Mouse (Mus musculus) layer of hippocampus, adult 9-11 months (tissue): ENCODE results near the gene Acy3.

Experiments
- DNase-seq: peaks from one replicate; pipeline ENCODE4 v3.0.0; 2022

Gene Acy3

DNA sequence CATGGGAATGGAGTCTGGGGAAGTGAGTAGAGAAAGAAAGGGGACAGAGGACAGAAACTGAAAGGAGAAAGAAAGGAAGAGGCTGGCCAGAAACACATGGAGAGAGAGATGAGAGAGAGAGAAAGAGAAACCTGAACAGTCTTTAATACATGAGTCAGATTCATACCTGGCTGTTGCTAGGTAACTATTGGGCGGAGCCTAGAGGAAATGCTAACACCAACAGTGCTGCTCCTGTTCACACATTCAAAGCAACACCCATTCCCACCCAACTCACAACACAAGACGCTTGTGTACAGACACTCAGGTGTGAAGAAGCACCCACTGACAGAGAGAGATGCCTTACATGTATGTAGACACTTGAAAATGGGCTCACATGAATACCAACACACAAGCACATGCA lies 10.5 kb upstream of the Acy3 start:
- no peak for DNase-seq

DNA sequence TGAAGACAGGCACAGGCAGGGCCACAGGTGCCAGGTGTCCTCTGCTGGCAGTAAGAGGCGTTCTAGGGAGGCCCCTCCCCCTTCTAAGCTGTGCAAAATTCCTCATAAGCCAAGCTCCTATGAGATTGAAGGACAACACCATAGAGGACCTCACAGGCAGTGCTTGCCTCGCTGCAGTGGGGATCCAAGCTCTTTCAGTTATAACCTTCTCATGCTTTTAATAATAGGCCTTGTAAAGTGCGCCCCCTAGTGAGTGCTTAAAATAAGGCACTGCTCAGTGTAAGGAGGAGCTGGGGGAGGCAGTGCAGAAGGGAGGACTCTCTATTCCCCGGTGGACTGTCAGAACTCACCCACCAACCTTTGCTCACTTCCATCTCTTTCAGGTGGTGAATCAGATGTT lies 6.1 kb upstream of the Acy3 start:
- peak; percentile 85 for DNase-seq

DNA sequence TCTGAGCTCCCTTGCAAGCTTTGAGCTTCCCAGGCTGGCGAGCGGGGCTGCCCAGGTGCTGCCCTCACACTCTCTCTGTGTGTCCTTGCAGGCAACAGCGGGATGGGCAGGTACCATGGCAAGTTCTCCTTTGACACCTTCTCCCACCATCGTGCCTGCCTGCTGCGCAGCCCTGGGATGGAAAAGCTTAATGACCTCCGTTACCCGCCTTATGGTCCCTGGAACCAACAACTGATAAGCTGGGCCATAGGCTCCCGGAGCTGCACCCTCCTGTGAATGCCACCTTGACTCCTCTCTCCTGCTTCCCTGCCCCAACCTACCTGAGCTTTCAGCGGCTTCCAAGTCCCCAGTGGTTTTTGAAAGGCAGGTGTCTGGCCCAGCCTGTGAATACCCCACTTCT lies 5.5 kb upstream of the Acy3 start:
- no peak for DNase-seq

DNA sequence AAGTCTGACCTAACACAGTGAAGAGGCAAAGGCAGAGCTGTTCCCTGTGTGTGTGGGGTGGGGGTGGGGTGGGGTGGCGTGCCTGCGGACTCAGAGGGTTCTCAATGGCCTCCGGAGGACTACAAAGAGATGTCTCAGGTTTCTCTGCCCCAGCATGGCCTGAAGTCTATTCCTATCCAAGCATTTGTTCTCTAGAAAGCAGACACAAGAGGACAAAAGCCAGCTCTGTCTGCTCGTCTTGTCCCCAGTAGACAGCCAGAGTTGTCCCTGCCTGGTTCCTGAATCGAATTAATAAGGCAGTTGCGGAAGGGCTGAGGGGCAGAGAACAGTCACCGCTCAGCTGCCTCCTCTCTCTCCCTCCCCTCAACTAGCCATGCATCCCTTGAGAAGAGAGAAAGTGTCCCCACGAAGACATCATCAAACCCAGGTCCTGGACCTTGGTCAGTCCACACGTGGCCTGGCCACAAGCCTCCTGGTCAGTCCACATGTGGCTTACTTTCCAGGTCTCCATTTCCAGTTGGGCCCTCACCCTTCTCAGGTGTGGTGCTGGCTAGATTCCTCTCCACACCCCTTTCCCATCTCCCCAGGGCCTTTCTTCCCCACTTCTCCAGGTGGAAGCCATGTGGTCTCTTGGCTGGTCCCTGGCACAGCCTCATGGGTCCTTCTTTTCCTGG lies 2.7 kb upstream of the Acy3 start:
- DNase-seq, result peak; percentile 52

- no peak for DNase-seq
Observed at GRCm38 (mm10) chr19:3985261-3985681, 1.1 kb upstream of the Acy3 start.

GRCm38 (mm10) chr19:3988066-3988465 lies 1.7 kb downstream of the Acy3 start:
- DNase-seq, result no peak

DNA sequence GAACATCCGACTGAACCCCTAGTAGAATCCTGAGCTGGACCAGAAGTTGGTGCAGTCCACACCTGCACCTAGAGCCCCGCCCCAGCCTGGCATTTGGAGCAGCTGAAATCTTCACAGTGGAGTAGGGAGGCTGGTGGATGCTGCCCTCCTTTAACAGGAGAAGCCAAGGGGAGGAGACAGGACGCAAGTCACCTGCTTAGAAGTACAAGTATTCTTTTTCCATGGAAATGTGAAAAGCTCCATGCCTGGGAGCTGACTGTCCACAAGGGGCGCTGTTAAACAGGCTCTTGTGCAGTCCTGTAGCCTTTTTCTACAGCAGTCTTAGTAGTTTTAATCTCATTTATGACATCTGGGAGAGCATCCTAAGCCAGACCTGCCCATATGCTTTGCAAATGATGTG lies 2.4 kb downstream of the Acy3 start:
- DNase-seq, result no peak

DNA sequence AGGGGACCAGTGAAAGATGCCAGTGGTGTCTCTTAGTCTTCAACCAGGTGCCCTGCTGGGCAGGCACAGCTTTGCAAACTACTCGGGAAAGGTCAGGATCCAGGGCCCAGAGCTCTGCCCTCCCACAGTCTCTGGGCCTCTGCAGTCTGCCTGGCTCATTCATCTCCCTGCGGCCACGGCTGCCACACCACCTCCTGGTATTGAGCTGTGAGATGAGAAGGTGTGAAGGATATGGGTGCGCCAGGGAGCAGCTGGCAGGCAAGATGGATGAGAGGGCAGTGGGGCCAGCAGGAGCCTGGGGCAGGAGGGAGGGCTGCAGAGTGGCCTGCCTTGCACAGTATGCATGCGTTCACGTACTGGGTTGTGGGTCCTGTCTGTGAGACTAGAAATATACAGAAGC lies 4.4 kb downstream of the Acy3 start:
- no peak for DNase-seq

- DNase-seq, result no peak
Observed at GRCm38 (mm10) chr19:3991562-3991961, 5.2 kb downstream of the Acy3 start.

- DNase-seq, result no peak
Observed at GRCm38 (mm10) chr19:3991966-3992365, 5.6 kb downstream of the Acy3 start.

DNA sequence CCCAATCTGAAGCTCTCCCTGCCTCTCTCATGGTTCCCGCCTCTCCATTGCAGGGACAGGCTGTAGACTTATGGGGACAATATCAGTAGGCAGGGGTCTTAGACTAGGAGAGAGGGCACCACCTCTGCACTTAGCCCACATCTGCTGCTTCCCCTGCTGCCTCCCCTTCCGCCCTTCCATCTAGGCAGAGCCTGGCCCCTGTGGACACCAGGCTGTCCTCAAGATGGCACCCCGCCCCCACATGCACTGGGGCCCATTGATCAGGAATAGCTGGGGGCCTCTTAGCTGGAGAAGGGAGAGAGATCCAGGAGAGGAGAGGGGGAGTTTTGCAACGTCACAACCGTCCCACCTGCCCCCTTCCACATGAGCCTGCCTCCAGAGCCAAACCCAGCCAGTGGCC lies 6.0 kb downstream of the Acy3 start, which contains the start of gene Tbx10:
Tbx10 (plus strand) TSS at position 337 of the 400 bp plus-strand sequence.
- no peak for DNase-seq

- DNase-seq, result no peak
Observed at GRCm38 (mm10) chr19:3994932-3995331, 8.6 kb downstream of the Acy3 start.

DNA sequence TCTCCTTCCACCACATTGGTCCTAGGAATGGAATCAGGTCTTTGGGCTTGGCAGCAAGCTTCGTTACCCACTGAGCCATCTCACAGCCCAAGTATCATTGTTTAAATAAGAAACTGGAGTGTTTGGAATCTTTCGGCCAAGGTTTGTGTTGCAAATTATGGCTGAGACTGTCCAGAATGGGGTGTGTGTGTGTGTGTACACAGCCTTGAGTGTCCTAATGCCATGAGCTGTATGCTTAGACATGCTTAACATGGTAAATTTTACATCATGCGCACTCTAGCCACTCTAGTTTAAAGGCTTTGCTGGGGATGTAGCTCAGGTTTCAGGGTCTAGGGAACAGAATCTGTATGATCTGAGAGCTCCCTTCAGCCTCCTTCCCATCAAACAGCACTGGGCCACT lies 9.1 kb downstream of the Acy3 start:
- DNase-seq, result no peak

DNA sequence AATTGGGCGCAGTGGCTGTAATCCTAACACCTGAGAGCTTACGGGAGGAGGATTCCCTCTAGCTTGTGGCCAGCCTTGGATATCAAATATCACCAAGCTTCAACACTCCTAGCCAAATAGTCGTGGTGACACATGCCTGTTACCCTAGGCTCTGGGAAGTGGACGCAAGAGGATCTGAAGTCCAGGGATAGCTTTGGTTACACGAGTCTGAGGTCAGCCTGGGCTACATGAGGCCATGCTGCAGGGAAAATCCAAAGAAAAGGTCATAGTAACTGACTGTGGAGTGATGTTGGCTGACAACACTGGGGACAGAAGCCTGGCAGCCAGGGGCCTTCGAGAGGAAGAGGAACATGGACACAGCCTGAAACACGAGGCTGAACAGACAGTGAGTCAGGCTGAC lies 9.7 kb downstream of the Acy3 start:
- DNase-seq, result no peak

- no peak for DNase-seq
Observed at GRCm38 (mm10) chr19:3996747-3997146, 10.4 kb downstream of the Acy3 start.

DNA sequence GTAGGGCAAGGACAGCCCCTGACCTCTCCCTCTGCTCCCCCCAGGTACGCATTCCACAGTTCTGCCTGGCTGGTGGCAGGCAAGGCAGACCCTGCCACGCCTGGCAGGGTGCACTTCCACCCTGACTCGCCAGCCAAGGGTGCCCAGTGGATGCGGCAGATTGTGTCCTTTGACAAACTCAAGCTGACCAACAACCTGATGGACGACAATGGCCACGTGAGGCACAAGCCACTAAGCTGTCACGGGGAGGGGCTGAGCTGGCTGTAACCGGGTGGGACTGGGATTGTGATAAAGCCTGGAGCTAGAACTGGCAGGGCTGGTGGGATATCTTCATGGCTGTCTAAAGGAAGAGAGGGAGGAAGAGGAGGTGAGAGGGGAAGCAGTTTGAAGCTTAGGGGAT lies 10.9 kb downstream of the Acy3 start:
- no peak for DNase-seq

DNA sequence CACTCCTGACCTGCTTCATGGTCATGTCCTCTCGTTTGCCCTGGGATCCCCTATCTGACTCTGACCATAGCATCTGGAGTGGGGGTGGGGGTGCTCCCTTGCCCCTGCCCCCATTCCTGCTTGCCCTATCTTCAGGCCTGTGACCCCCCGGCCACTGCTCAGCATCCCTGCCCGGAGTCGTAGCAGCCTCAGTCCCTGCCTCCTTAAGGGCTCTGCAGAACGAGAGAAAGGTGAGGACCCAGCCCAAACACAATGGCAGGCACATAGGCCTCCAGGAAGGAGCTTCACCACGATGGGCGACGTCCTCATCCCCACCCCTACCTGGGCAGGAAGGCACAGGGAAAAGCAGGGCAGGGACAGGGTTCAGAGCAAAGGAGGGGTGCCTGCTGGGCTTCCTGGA lies 12.0 kb downstream of the Acy3 start:
- no peak for DNase-seq

DNA sequence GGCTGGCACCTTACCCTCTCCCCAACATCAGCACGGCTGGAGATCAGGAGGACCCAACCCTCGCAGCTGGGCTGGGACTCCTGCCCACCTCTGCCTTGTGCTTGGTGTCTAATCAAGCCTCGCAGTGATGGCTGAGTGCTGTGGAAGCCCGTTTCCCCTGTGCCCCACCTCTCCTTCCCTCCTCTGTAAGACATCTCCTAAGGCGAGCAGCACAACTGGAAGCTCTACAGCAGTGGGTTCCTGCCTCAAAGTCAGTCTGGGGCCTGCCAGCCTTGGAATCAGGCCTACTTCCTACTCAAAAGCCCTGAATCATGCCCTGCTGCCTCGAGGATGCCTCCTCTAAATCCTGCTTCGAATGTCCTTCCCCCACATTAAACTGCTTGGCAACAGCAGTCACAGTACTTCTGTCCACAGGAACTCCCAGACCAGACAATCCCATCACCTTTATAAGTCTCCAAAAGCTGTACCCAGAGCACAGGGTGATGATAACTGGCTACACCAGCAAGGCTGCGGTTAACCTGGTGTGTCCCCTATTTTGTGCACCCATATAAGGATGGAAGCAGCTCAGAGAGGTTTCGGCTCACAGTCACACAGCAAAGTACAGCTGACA lies 12.9 kb downstream of the Acy3 start:
- no peak for DNase-seq

- peak; percentile 98 for DNase-seq
Observed at GRCm38 (mm10) chr19:4000119-4000900, 13.9 kb downstream of the Acy3 start, which contains the start of the genes Nudt8 and Gm49405. Nudt8 (plus strand) TSS chr19:4000580. Gm49405 (plus strand) TSS chr19:4000626.

DNA sequence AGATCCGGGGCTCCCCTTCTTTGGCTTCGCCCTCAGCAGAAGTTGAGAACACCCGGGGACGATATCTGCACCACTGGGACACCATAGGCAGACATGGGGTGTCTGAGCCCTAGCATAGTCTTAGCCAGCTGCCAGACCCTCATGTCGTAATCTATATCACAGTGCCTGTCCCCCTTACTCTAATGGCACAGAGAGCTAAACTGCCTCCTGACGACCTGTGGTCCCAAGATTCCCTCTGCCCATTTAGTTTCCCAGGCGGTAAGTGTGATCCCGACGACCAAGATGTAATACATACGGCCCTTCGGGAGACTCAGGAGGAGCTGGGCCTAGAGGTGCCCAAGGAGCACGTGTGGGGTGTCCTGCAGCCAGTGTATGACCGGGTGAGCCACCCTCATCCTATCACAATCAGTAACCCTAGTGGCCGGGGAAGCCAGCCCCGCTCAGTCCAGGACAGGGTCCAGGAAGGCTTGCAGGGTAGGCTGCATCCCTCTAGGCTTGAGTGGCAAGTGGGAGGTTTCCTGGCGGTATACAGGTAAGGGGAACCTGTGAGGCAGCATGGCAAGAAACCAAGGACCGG lies 14.7 kb downstream of the Acy3 start:
- DNase-seq, result no peak

GRCm38 (mm10) chr19:4001752-4002151 lies 15.4 kb downstream of the Acy3 start:
- no peak for DNase-seq

DNA sequence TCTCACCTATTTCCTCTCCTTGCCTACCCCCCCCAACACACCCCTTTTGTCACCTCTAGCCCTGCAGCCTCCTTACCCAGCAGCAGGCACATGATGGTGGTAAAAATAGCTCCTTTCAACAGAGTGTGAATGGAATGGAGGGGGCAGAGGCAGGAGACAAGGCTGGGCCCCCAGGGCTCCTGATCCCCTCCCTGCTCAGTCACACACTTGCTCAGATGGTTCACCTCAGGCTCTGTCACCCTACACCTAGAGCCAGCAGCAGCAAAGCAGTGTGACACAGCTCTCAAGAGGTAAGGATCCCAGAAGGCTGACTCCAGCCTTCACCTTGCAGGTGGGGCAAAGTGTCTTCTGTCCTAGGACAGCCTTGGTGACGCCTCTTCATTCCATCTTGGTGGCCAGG lies 16.7 kb downstream of the Acy3 start, which contains the start of gene Doc2g:
Doc2g (plus strand) TSS at position 202 of the 400 bp plus-strand sequence.
- DNase-seq, result no peak

DNA sequence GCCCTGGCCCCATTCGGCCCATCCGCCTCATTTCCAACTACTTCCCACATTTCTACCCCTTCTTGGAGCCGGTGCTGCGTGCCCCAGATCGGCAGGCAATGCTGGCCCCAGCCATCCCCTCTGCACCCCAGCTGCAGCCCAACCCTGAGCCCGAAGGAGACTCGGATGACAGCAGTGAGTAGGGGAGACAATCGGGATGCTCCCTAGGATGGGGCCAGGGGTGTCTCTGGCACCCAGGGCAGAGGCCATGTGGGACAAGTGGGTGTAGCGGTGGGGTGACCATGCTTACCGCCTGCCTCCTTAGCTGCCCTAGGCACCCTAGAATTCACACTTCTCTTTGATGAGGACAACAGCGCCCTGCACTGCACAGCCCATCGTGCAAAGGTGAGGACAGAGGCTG lies 17.3 kb downstream of the Acy3 start:
- no peak for DNase-seq

DNA sequence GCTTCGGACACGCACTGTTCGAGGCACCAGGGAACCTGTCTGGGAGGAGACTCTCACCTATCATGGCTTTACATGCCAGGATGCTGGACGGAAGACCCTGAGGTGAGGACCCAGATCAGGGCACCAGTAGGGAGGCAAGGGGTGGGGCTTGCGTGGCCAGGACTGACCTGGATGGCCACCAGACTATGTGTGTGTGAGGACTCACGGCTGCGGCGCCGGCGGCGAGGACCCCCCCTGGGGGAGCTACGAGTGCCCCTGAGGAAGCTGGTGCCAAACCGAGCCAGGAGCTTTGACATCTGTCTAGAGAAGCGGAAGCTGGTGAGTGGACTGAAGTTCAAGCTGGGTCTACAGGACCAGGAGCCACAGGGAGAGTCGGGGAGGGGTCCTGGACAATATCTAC lies 18.0 kb downstream of the Acy3 start:
- DNase-seq, result no peak
